Mouse (Mus musculus) lung, embryonic 16.5 days (tissue): ENCODE measurements at regions not wholly inside any gene's neighbourhood (a gene's known extent, or its start where the extent isn't known, plus 50 kb on each side); places are given as distances from the start of the nearest gene placed in this dataset.
"Not testable (repeated sequence)": the region's sequence is repeated elsewhere in the genome, so short reads cannot be mapped to it uniquely, and the experiment has no call there.

Experiments used
- ATAC-seq: fragments of 200-750 bp; cut with Nextera tagmentation; 2 replicates; pipeline ENCODE4 v1.8.0; 2017; ENCODE audit warnings: low read depth, mild to moderate bottlenecking, moderate library complexity
- H3K27ac ChIP-seq: fragments of 300-500 bp; sonication (generic); 2 replicates; pipeline ENCODE4 v1.5.1; 2014; ENCODE audit warnings: mild to moderate bottlenecking, control low read depth, low read length
- H3K27me3 ChIP-seq: fragments of 300-500 bp; sonication (generic); 2 replicates; pipeline ENCODE4 v1.6.1; 2014; ENCODE audit warnings: low read depth, low read length, mixed read lengths; ENCODE audit not compliant: control insufficient read depth, insufficient read depth
- H3K36me3 ChIP-seq: fragments of 300-500 bp; sonication (generic); 2 replicates; pipeline ENCODE4 v1.6.1; 2014; ENCODE audit warnings: low read length; ENCODE audit not compliant: control insufficient read depth, insufficient read depth
- H3K4me1 ChIP-seq: fragments of 300-500 bp; sonication (generic); replicated peaks from 2 replicates; pipeline ENCODE4 v1.6.1; 2014; ENCODE audit warnings: low read length, mixed read lengths; ENCODE audit not compliant: control insufficient read depth, insufficient read depth
- H3K4me2 ChIP-seq: fragments of 300-500 bp; sonication (generic); 2 replicates; pipeline ENCODE4 v1.6.1; 2014; ENCODE audit warnings: low read depth, low read length, control low read depth
- H3K4me3 ChIP-seq: fragments of 300-500 bp; sonication (generic); 2 replicates; pipeline ENCODE4 v1.5.1; 2014; ENCODE audit warnings: mild to moderate bottlenecking, low read length, control low read depth
- H3K9ac ChIP-seq: fragments of 300-500 bp; sonication (generic); 2 replicates; pipeline ENCODE4 v1.6.1; 2014; ENCODE audit warnings: low read length, control low read depth
- H3K9me3 ChIP-seq: fragments of 300-500 bp; sonication (generic); 2 replicates; pipeline ENCODE4 v1.6.1; 2016; ENCODE audit warnings: low read length; ENCODE audit not compliant: control insufficient read depth
- WGBS: fragments of 180-500 bp; shearing (Covaris S2); extraction: QIAGEN DNeasy Blood & Tissue Kit; methylation state at CpG from one replicate; pipeline ENCODE4 v1.1.7; 2014; 5-methylcytosine and 5-hydroxymethylcytosine counted together

- not testable (repeated sequence) for H3K9me3 ChIP-seq, H3K27ac ChIP-seq, H3K4me1 ChIP-seq, H3K36me3 ChIP-seq, H3K27me3 ChIP-seq
- 0 out of 2 replicates have a peak overlapping the region, but pooled peaks have one; percentile 32 for H3K9ac ChIP-seq
- peak overlapping the region; percentile 44; the same call in 1 of the 2 replicates for H3K4me2 ChIP-seq
- peak overlapping the region; percentile 24 for H3K4me3 ChIP-seq
- ATAC-seq = peak; percentile 99
- WGBS = 5% methylated on average over 18 of the region's 65 CpGs
Observed at GRCm38 (mm10) chr5:108903134-108903923, 50.9 kb upstream of the Vmn2r9 start.
